Mouse (Mus musculus): ENCODE results near the gene Npas2.

GRCm38 (mm10) chr1:39344981-39345600 lies 151.6 kb downstream of the Npas2 start:
- TF ChIP-seq CTCF (IDR thresholded peaks at IDR 0.05; ENCODE audit: low read depth, low read length) (no peak), GATA1 (IDR thresholded peaks at IDR 0.05; ENCODE audit: borderline replicate concordance, low read length) (no peak), TAL1 (conservative IDR thresholded peaks at IDR 0.05; ENCODE audit: low read depth, low read length) (no peak), GATA2 (IDR thresholded peaks at IDR 0.05; ENCODE audit: borderline replicate concordance, low read depth, low read length) (no peak)

All from G1E (cell line).